Mouse (Mus musculus) MEL (cell line): ENCODE measurements at regions not wholly inside any gene's neighbourhood (a gene's known extent, or its start where the extent isn't known, plus 50 kb on each side); places are given as distances from the start of the nearest gene placed in this dataset.

Experiments used
- CTCF ChIP-seq, 3 experiments: IDR thresholded peaks in 2 of 3; conservative IDR thresholded peaks in 1 of 3; 2 replicates each; pipeline ENCODE4 v1.5.1; 2011 to 2012; ENCODE audit warnings: low read length in 3 of 3, low read depth in 2 of 3, mild to moderate bottlenecking in 2 of 3, improper control_type of control experiment in 1 of 3, inconsistent platforms in 1 of 3, mixed read lengths in 1 of 3, moderate library complexity in 1 of 3; ENCODE audit not compliant: control insufficient read depth in 1 of 3, insufficient read depth in 1 of 3, poor library complexity in 1 of 3, severe bottlenecking in 1 of 3
- EP300 ChIP-seq, 2 experiments: IDR thresholded peaks; 2 replicates each; pipeline ENCODE4 v1.6.1; 2011; ENCODE audit warnings: improper control_type of control experiment in 2 of 2, low read length in 2 of 2, low read depth in 1 of 2, mild to moderate bottlenecking in 1 of 2
- MXI1 ChIP-seq: IDR thresholded peaks from 2 replicates; pipeline ENCODE4 v1.6.1; 2011; ENCODE audit warnings: mild to moderate bottlenecking, low read depth, low read length, improper control_type of control experiment
- POLR2A ChIP-seq, 2 experiments: IDR thresholded peaks; 2 replicates each; pipeline ENCODE4 v1.6.1; 2011 to 2012; ENCODE audit warnings: low read length in 2 of 2, mild to moderate bottlenecking in 2 of 2, control low read depth in 1 of 2, improper control_type of control experiment in 1 of 2, low read depth in 1 of 2, moderate library complexity in 1 of 2; ENCODE audit not compliant: control insufficient read depth in 1 of 2, insufficient read depth in 1 of 2, poor library complexity in 1 of 2
- SIN3A ChIP-seq: IDR thresholded peaks from 2 replicates; pipeline ENCODE4 v1.6.1; 2012; ENCODE audit warnings: low read length, improper control_type of control experiment, inconsistent platforms

DNA sequence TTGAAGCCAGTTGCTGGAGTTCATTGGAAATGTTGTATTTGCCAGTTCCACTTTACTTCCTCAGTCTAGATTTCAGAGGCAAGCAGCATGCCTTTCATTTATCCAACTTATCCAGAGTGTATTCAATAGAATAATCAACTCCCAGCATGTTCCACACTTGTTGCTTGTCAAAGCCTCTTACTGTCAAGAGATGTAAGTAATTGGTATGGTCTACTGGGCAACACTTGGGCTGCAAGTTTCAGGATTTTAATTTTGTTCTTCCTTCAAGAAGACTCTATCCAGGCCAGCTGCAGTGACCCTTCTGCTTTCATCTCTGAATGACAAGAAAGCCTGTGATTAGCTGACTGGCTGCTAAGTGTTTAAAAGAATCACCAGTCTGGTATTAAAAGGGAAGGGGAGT, 3131.6 kb upstream of the Lrrc6 start:
- TF ChIP-seq CTCF (IDR thresholded peaks at IDR 0.05 in 2 of 3, conservative IDR thresholded peaks at IDR 0.05 in 1 of 3; ENCODE audit: control insufficient read depth in 1 of 3, insufficient read depth in 1 of 3, low read depth in 2 of 3, low read length in 3 of 3, poor library complexity in 1 of 3, severe bottlenecking in 1 of 3) (no peak), EP300 (IDR thresholded peaks at IDR 0.05; ENCODE audit: low read depth in 1 of 2, low read length in 2 of 2) (no peak), MXI1 (no peak), SIN3A (no peak), POLR2A (IDR thresholded peaks at IDR 0.05; ENCODE audit: control insufficient read depth in 1 of 2, insufficient read depth in 1 of 2, low read depth in 1 of 2, low read length in 2 of 2, poor library complexity in 1 of 2) (no peak)
